Mouse (Mus musculus) liver, embryonic 15.5 days (tissue): ENCODE data around the gene Aldh1b1. TPM values are rescaled to one million over a fixed set of nuclear protein-coding genes. Genes with fewer than 3 reads are reported as not detected.

Source experiments
- ATAC-seq: fragments of 200-750 bp; cut with Nextera tagmentation; 2 replicates; pipeline ENCODE4 v1.8.0; 2017; ENCODE audit warnings: moderate number of reproducible peaks, mild to moderate bottlenecking, moderate library complexity; ENCODE audit not compliant: insufficient read depth
- H3K27ac ChIP-seq: fragments of 300-500 bp; sonication (generic); replicated peaks from 2 replicates; pipeline ENCODE4 v1.5.1; 2015; ENCODE audit warnings: mild to moderate bottlenecking, inconsistent platforms
- H3K27me3 ChIP-seq: fragments of 300-500 bp; sonication (generic); 2 replicates; pipeline ENCODE4 v1.6.1; 2015; ENCODE audit warnings: mild to moderate bottlenecking, inconsistent platforms
- H3K36me3 ChIP-seq: fragments of 300-500 bp; sonication (generic); replicated peaks from 2 replicates; pipeline ENCODE4 v1.6.1; 2015; ENCODE audit warnings: moderate library complexity, mild to moderate bottlenecking, inconsistent platforms
- H3K4me1 ChIP-seq: fragments of 300-500 bp; sonication (generic); replicated peaks from 2 replicates; pipeline ENCODE4 v1.6.1; 2015; ENCODE audit warnings: inconsistent platforms
- H3K4me2 ChIP-seq: fragments of 300-500 bp; sonication (generic); 2 replicates; pipeline ENCODE4 v1.6.1; 2015; ENCODE audit warnings: moderate library complexity, mild to moderate bottlenecking, inconsistent platforms
- H3K4me3 ChIP-seq: fragments of 300-500 bp; sonication (generic); replicated peaks from 2 replicates; pipeline ENCODE4 v1.5.1; 2015; ENCODE audit warnings: mild to moderate bottlenecking, inconsistent platforms
- H3K9ac ChIP-seq: fragments of 300-500 bp; sonication (generic); 2 replicates; pipeline ENCODE4 v1.6.1; 2015; ENCODE audit warnings: moderate library complexity, mild to moderate bottlenecking, inconsistent platforms
- H3K9me3 ChIP-seq: fragments of 300-500 bp; sonication (generic); replicated peaks from 2 replicates; pipeline ENCODE4 v1.6.1; 2016; ENCODE audit warnings: inconsistent platforms
- WGBS: fragments of 180-500 bp; shearing (Covaris S2); methylation state at CpG from one replicate; pipeline ENCODE4 v1.1.7; 2015; ENCODE audit warnings: mixed read lengths; ENCODE audit not compliant: insufficient replicate concordance; 5-methylcytosine and 5-hydroxymethylcytosine counted together
- polyA plus RNA-seq: library from polyadenylated mRNA; unstranded; fragments of >200 nt; fragmentation: Nextera tagmentation; extraction: Ambion mirVana; gene quantifications from 2 replicates; pipeline ENCODE4 v1.2.1, GENCODE M21; 2015

Gene Aldh1b1
- polyA plus RNA-seq, 1 experiment from 2014 or later, result 84.6 TPM

DNA sequence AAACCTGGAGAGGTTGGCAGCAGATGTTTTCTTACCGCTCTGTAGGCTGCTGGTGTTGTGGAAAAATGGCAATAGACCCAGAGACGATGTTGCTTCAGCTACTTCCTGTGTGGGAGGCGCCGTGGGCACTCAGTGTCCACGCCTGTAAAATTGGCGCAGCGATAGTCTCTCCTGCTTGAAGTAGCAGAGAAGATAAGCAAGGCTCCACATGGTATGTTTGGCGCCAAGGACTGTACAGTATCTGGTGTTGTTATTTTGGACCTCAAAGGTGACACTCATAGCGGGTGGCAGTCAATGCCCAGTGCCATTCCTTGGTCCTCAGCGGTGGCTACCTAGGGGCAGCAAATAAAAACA is 34.7 kb upstream of the Aldh1b1 start:
- Histone ChIP-seq H3K4me1 (peaks cover 57% of the 10 kb centered on the region), H3K27me3 (peaks cover 65% of the 10 kb centered on the region), H3K9me3 (no peaks in the 10 kb centered on the region), H3K9ac (peak overlapping the region; percentile 42; the same call in 1 of the 2 replicates), H3K36me3 (no peaks in the 10 kb centered on the region), H3K4me2 (peak overlapping the region; percentile 65), H3K4me3 (peak overlapping the region; percentile 52), H3K27ac (no peak overlapping the region; the same call in 1 of the 2 replicates)
- peak; percentile 66; the same call in 1 of the 2 replicates for ATAC-seq
- WGBS, result 5% methylated on average over 10 of the region's 10 CpGs

DNA sequence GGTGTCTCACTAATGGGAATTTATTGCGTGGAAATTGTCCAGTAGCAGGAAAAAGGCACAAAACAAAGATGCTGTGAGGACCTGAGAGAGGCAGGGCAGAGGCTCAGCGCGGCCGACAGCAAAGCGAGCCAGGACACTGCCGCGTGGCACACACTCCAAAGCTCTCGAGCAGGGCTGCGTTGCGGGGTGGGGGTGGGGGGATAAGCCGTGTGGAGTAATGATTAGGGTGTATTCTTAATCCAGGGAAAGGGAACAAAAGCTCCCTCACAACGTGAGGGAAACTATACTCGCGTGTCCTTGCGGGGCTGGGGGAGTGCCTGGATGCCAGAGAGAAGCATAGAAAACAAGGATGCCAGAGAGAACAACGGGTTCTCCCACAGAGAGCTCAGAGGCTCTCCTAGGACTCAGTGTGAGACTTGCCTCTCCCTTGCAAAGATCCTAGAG is 33.7 kb upstream of the Aldh1b1 start:
- Histone ChIP-seq H3K9me3 (no peaks in the 10 kb centered on the region), H3K27me3 (peaks cover 73% of the 10 kb centered on the region), H3K36me3 (no peaks in the 10 kb centered on the region), H3K9ac (no peak overlapping the region), H3K4me3 (no peak overlapping the region), H3K27ac (no peak overlapping the region), H3K4me2 (peak overlapping the region; percentile 7; the same call in 1 of the 2 replicates), H3K4me1 (peaks cover 58% of the 10 kb centered on the region)
- 6% methylated on average over 16 of the region's 16 CpGs for WGBS
- no peak for ATAC-seq

DNA sequence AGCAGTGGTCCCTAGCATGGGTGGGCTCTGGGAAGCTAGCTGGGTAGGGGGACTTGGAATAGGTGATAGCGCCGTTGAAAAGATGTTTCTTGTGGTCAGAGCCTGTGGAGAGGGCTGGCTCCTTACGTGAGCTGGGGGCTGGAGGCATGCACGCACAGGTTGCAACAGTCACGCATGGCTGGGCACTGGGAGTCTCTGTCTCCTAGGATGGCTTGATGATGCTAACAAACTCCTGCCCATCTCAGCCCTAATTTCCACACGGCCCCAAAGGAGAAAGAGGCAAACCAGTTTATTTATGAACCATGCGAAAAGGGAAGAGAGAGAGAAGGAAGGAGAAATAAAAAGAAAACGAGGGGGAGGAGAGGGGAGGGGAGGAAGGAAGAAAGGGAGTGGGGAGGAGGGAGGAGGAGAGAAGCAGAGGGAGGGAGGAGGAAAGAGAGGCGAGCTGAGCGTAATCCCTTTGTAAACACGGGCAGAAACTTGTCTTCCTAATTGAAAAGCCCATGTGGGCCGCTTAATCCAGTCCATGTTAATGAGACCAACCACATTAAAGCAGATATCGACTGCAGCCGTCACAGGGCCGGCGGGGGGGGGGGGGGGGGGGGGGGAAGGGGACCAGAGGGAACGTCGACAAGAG is 33.1 kb upstream of the Aldh1b1 start:
- H3K9me3 ChIP-seq, result no peaks in the 10 kb centered on the region
- no peaks in the 10 kb centered on the region for H3K36me3 ChIP-seq
- H3K4me3 ChIP-seq, result no peak overlapping the region
- 3% methylated on average over 16 of the region's 18 CpGs for WGBS
- H3K27ac ChIP-seq, result no peak overlapping the region
- H3K27me3 ChIP-seq, result peaks cover 79% of the 10 kb centered on the region
- peaks cover 58% of the 10 kb centered on the region for H3K4me1 ChIP-seq
- no peak for ATAC-seq
- H3K4me2 ChIP-seq, result peak overlapping the region; percentile 7; the same call in 1 of the 2 replicates
- H3K9ac ChIP-seq, result no peak overlapping the region

DNA sequence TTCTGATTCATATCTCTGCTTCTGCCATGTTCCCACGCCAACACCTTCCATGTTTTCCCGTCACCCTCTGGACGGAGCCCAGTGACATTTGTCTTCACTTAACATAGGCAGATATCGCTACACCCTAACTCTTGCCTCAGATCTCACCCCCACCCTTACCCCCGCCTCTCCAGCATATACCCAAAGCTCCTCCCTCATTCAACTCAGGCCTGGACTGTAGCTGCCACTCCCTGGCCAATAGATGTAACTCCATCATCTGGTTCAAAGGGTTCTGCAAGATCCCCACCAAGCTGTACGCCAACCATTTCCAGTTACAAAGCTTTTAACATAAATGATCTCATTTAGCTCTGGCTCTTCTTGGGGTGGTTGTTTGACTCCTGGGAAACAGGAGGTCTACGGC is 32.0 kb upstream of the Aldh1b1 start:
- Histone ChIP-seq H3K4me2 (no peak overlapping the region), H3K9me3 (no peaks in the 10 kb centered on the region), H3K9ac (no peak overlapping the region), H3K4me1 (peaks cover 58% of the 10 kb centered on the region), H3K4me3 (no peak overlapping the region), H3K27ac (no peak overlapping the region), H3K27me3 (peaks cover 90% of the 10 kb centered on the region), H3K36me3 (no peaks in the 10 kb centered on the region)
- 55% methylated on average over 7 of the region's 7 CpGs for WGBS
- ATAC-seq, result no peak

DNA sequence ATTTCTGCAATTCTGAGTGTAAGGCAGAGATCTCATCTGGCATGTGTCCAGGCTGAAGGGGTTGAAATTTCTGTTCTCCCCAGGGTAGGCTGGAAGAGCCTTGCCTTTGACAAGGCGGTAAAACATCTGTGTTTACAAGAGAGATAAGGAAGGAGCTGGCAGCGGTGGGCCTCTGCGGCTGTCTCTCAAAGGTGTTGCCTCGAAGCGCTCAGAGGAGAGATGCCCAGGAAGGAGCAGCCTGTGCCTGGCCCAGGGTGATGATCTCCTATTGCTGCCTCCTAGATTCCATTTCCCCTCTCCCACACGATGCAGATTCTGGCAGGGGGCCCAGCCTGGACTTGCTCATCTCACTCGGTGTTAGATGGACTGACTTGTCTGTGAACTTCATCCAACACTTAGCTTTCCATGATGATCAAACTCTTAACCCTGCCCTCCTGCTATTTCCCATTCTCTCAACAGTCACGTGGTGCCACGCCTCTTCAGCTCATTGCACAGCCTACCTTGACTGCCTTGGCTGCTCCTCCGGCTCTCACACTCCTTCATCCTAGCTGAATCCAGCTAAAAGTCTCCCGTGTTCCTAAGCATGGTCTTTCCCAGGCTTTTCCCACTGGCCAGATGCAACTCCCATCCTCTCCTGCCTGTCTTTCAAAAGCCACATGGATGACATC is 30.8 kb upstream of the Aldh1b1 start:
- Histone ChIP-seq H3K4me3 (no peak overlapping the region), H3K9me3 (no peaks in the 10 kb centered on the region), H3K4me1 (peaks cover 58% of the 10 kb centered on the region), H3K36me3 (no peaks in the 10 kb centered on the region), H3K4me2 (peak overlapping the region; percentile 7; the same call in 1 of the 2 replicates), H3K9ac (no peak overlapping the region), H3K27me3 (peaks cover 92% of the 10 kb centered on the region), H3K27ac (no peak overlapping the region)
- WGBS, result 19% methylated on average over 11 of the region's 11 CpGs
- peak; percentile 24; the same call in 1 of the 2 replicates for ATAC-seq

DNA sequence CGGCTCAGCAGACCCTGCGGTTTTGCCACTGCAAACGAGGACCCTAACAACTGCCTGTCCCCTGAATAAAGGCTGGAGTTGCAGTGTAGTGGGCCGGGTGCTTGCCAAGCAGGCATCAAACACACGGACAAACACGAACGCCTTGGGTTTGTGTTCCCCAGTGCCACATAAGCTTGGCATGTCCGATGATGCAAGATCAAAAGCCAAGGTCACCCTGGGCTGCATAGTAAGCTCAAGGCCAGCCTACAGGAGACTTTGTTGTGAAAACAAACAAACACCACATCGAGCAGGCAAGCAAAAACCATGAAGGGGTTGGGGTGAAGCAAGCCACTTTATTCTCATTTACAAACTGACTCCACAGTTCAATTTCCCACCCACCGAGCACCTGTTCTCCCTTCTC is 29.7 kb upstream of the Aldh1b1 start:
- 41% methylated on average over 10 of the region's 10 CpGs for WGBS
- Histone ChIP-seq H3K4me2 (no peak overlapping the region), H3K4me3 (no peak overlapping the region), H3K27ac (no peak overlapping the region), H3K27me3 (peaks cover 81% of the 10 kb centered on the region), H3K4me1 (peaks cover 48% of the 10 kb centered on the region), H3K36me3 (no peaks in the 10 kb centered on the region), H3K9ac (no peak overlapping the region), H3K9me3 (no peaks in the 10 kb centered on the region)
- no peak for ATAC-seq

DNA sequence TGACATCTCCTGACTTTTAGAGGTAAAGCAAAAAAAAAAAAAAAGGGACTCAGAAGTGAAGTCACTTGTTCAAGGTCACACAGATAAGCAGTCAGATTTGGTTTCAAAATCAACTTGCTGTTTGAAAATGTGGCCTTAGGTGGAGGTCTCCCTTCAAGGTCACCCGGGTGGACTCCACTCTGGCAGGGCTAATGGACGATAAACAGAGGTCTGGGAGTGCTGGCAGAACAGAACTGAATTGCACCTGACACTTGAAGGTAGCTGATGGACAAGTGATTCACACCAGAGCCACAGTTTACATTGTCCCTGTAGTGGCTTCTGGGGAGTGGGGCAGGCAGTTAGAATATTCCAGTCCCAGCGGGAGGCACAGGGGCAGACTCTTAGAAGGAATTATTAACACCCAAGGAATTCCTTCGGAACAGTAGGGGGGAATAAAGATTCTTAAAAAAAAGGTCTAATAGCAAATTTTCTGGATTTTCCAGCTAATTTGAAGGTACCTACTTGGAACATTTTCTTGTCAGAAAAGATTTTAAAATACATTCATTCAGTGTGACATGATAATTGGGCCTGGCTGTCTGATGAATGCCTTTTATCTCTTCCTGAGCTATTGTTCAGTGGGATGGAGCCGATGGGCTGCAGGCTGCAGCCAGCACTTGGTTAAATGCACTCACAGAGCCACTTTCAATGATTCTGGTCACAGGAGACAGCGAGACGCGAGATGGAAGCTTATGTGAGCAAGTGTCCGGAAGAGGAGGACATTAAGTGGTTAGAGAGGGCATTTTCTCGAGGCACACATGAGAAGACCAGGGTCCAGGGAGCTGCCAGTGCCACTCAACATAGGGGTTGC is 28.8 kb upstream of the Aldh1b1 start:
- Histone ChIP-seq H3K4me3 (no peak overlapping the region), H3K27me3 (peaks cover 72% of the 10 kb centered on the region), H3K9me3 (no peaks in the 10 kb centered on the region), H3K4me1 (peaks cover 40% of the 10 kb centered on the region), H3K4me2 (no peak overlapping the region), H3K36me3 (no peaks in the 10 kb centered on the region), H3K9ac (no peak overlapping the region), H3K27ac (no peak overlapping the region)
- no peak for ATAC-seq
- WGBS, result 27% methylated on average over 10 of the region's 10 CpGs

DNA sequence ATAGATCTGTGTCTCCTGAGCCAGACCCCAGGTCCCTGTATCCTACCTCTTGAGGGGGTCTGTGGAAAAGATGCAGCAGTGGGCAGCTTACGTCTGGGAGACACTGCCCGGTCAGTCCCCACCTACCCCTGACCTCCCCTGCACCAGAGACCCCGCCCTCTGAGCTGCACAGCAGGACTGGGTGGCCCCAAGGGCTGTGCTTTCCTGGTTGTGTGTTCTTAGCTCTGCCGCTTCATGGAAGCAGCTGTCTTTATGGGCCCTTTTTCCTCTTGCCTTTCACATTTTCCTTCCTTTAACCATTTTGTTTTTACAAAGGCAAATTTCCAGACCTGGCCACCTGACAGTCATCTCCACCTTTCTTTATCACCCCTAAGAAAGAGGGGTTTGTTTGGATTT is 28.2 kb upstream of the Aldh1b1 start:
- Histone ChIP-seq H3K9ac (no peak overlapping the region), H3K9me3 (no peaks in the 10 kb centered on the region), H3K27ac (no peak overlapping the region), H3K27me3 (peaks cover 66% of the 10 kb centered on the region), H3K36me3 (no peaks in the 10 kb centered on the region), H3K4me3 (no peak overlapping the region), H3K4me2 (no peak overlapping the region), H3K4me1 (peaks cover 34% of the 10 kb centered on the region)
- 33% methylated on average over 4 of the region's 4 CpGs for WGBS
- ATAC-seq, result no peak

DNA sequence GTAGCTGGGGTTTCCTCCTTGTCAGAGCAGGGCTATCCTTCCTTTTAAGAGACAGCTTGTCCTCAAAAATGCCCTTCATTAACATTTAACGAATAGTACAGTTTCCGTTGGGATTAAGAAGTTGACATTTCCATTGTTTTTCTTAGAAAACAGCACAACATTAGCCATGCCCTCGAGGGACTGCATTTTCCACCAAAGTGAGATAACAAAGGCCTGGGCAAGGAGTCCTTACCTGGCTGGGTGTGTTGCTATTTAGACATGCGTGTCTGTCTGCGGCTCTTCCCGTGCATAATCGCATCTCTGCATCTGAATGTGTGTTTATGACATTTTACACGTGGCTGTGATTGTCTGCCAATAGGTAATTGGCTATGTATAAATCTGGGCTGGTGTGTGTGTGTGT is 27.6 kb upstream of the Aldh1b1 start:
- no peak for ATAC-seq
- H3K27me3 ChIP-seq, result peaks cover 61% of the 10 kb centered on the region
- WGBS, result 39% methylated on average over 8 of the region's 8 CpGs

DNA sequence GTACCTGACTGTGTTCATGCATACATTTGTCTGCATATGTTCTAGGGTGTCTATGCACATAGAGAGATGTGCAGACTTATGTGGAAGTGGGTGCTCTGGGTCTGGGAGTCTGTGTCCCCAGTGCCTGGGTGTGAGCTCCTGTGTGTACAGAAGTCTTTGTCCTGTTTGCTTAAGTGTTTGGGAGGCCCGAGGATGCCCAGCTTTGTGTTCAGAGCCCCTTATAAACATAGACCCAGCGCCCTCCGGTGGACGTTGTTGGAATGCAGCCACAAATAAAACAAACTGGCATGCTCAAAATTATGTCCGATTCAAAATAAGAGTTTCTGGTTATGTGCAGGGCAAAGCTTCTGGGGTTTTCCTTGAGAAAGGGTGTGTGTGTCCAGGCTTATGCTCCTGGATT is 27.2 kb upstream of the Aldh1b1 start:
- Histone ChIP-seq H3K4me2 (no peak overlapping the region), H3K9ac (no peak overlapping the region)

More for the DNA sequence above, 27.6 kb upstream of the Aldh1b1 start:
- no peaks in the 10 kb centered on the region for H3K9me3 ChIP-seq
- H3K27ac ChIP-seq, result no peak overlapping the region
- no peak overlapping the region for H3K9ac ChIP-seq
- no peaks in the 10 kb centered on the region for H3K36me3 ChIP-seq
- H3K4me2 ChIP-seq, result no peak overlapping the region
- no peak overlapping the region for H3K4me3 ChIP-seq
- peaks cover 29% of the 10 kb centered on the region for H3K4me1 ChIP-seq

DNA sequence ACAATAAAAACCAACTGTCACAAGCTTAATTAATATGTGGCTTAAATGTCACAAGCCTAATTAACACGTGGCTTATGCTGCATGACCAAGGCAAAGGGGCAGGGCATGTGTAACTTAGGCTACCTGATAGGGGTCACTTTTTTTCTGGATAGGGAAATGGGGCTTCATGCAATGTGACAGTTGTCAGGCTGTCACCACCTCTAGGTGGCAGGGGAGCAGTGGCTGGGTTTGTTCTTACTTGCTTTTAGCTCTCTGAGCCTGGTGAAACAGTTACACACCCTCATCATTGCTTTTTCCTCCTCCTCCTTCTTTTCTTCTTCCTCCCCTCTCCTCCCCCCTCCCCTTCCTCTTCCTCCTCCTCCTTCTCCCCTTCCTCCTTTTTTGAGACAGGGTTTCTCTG is 15.2 kb upstream of the Aldh1b1 start:
- no peak overlapping the region for H3K4me3 ChIP-seq
- no peaks in the 10 kb centered on the region for H3K27me3 ChIP-seq
- ATAC-seq, result no peak
- H3K27ac ChIP-seq, result no peak overlapping the region
- peaks cover 16% of the 10 kb centered on the region for H3K4me1 ChIP-seq
- no peaks in the 10 kb centered on the region for H3K9me3 ChIP-seq
- WGBS, result 45% methylated on average over 1 of the region's 1 CpGs
- no peak overlapping the region for H3K4me2 ChIP-seq
- no peaks in the 10 kb centered on the region for H3K36me3 ChIP-seq
- H3K9ac ChIP-seq, result no peak overlapping the region

More for the DNA sequence above, 27.2 kb upstream of the Aldh1b1 start:
- H3K36me3 ChIP-seq, result no peaks in the 10 kb centered on the region
- ATAC-seq, result no peak
- H3K4me1 ChIP-seq, result peaks cover 24% of the 10 kb centered on the region
- no peaks in the 10 kb centered on the region for H3K9me3 ChIP-seq
- H3K4me3 ChIP-seq, result no peak overlapping the region
- no peak overlapping the region for H3K27ac ChIP-seq
- WGBS, result 3% methylated on average over 5 of the region's 5 CpGs
- peaks cover 56% of the 10 kb centered on the region for H3K27me3 ChIP-seq
